Mouse (Mus musculus) small intestine, adult 2 months (tissue): Measurements from ENCODE around the gene Ptprd. TPM values are rescaled to one million over a fixed set of nuclear protein-coding genes. Genes with fewer than 3 reads are reported as not detected.

ENCODE experiments used
- H3K27ac ChIP-seq: fragments of 200-500 bp; 2 replicates; pipeline ENCODE4 v1.5.1; 2012; ENCODE audit warnings: low read depth, low read length, control low read depth, inconsistent platforms; ENCODE audit not compliant: insufficient read depth
- H3K27me3 ChIP-seq: fragments of 200-500 bp; 2 replicates; pipeline ENCODE4 v1.6.1; 2012; ENCODE audit warnings: mild to moderate bottlenecking, moderate library complexity, low read length, inconsistent platforms; ENCODE audit not compliant: control insufficient read depth, insufficient read depth
- H3K36me3 ChIP-seq: fragments of 200-500 bp; 2 replicates; pipeline ENCODE4 v1.6.1; 2012; ENCODE audit warnings: mild to moderate bottlenecking, low read length, control low read depth, inconsistent platforms; ENCODE audit not compliant: control insufficient read depth, insufficient read depth
- H3K4me1 ChIP-seq: fragments of 200-500 bp; 2 replicates; pipeline ENCODE4 v1.6.1; 2012; ENCODE audit warnings: low read length, inconsistent platforms, mixed read lengths; ENCODE audit not compliant: control insufficient read depth, insufficient read depth, insufficient read length
- H3K4me3 ChIP-seq: fragments of 200-500 bp; 2 replicates; pipeline ENCODE4 v1.5.1; 2012; ENCODE audit warnings: low read depth, mild to moderate bottlenecking, control low read depth, inconsistent platforms, low read length, moderate library complexity
- CTCF ChIP-seq: fragments of 200-500 bp; IDR thresholded peaks from 2 replicates; pipeline ENCODE4 v1.5.1; 2012; ENCODE audit warnings: low read depth, mild to moderate bottlenecking, control low read depth, inconsistent platforms, low read length, moderate library complexity, mixed read lengths; ENCODE audit not compliant: insufficient replicate concordance, insufficient read length; ENCODE audit errors: extremely low read depth
- POLR2A ChIP-seq: fragments of 200-500 bp; IDR thresholded peaks from 2 replicates; pipeline ENCODE4 v1.6.1; 2012; ENCODE audit warnings: low read depth, mild to moderate bottlenecking, control low read depth, inconsistent platforms, low read length, moderate library complexity
- WGBS: fragments of 180-500 bp; shearing (Covaris S2); methylation state at CpG from one replicate; pipeline ENCODE4 v1.1.7; 2018; 5-methylcytosine and 5-hydroxymethylcytosine counted together
- polyA plus RNA-seq: library from polyadenylated mRNA; depleted of rRNA; stranded (reverse); fragments of >200 nt; gene quantifications from 2 replicates; pipeline ENCODE4 v1.2.3, GENCODE M21; 2012

The Ptprd gene
- polyA plus RNA-seq, 1 experiment: 1.5 TPM

DNA sequence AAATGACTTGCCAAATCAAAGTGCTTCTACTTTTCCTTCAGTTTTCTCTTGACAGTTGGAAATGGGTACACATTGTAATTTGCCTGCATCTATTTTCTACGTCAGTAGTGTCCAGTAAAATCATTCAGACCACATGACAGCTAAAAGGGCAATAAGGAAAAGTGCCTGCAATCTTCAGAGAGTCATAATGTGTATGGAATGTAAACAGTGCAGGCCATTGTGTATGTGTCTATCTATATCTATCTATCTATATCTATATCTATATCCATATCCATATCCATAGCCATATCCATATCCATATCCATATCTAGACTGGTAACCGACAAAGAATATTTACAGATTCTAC, 1786.6 kb downstream of the Ptprd start:
- Histone ChIP-seq H3K27ac (peak overlapping the region; percentile 65; the same call in 1 of the 2 replicates), H3K4me3 (no peak overlapping the region), H3K4me1 (peaks cover 10% of the 10 kb centered on the region; the same call in 1 of the 2 replicates), H3K27me3 (no peaks in the 10 kb centered on the region), H3K36me3 (no peaks in the 10 kb centered on the region)
- no peak for TF ChIP-seq POLR2A
- TF ChIP-seq CTCF: no peak
- WGBS: 20% methylated on average over 2 of the region's 2 CpGs

DNA sequence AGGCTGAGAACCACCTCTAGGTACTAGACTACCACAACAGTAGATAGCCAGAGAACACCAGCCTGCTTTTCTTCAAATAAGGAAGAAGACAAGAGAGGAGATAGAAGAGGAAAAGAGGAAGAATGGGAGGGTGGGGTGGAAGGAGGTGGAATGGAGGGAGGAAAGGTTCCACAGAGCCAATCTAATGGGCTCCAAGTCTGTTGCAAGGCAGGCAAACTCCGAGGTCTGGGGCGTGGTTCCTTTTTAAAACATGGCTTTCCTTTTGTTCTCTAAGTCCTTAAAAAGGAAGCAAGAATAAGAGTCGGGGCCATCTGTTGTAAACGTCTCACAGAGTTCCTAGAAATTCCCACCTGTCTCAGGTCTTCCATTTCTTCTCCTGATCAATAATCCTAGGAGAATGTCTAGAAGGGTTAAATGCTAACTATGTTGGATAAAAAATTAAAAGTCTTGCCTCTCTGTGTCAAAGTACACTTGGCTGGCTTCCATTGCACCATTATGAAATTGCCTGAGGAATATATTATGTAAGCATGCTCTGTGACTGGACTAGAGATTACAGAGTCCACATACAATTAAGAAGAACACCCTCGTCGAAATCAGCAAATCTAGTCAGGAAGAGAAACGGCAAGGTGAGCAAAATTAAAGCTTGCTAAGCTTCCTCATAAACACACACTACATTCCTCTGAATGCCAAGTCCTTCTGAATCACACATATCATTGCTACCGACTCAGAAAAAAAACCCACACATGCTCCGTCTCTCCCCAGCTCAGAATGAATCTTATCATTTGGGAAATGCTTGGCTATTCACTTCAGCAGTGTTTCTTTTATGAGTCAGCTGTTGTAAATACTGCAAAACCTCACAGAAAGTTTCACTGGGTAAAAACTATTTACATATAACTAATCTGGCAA, 1787.2 kb downstream of the Ptprd start:
- Histone ChIP-seq H3K36me3 (no peaks in the 10 kb centered on the region), H3K27ac (peak overlapping the region; percentile 67), H3K4me3 (no peak overlapping the region; the same call in 1 of the 2 replicates), H3K4me1 (peaks cover 10% of the 10 kb centered on the region; the same call in 1 of the 2 replicates), H3K27me3 (no peaks in the 10 kb centered on the region)
- no peak for TF ChIP-seq CTCF
- TF ChIP-seq POLR2A: no peak
- 23% methylated on average over 9 of the region's 9 CpGs for WGBS

DNA sequence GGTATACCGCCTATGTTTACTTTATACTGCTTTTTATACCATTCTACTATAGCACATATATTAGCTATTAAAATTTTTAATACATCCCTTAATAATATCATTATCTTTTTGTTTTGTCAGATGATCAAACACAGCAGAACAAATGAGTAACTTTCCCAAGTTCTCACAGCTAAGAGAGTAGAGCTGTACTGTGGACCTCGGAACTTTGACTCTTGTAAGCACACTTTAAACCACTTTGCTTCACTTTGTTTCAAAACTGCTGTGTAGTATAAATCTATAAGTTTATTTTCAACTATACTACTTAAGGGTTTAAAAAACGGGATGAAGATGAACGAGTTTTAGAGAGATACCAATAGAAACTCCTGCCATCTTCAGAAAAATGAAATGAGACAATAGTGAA, 1789.6 kb downstream of the Ptprd start:
- H3K4me1 ChIP-seq: peaks cover 7% of the 10 kb centered on the region; the same call in 1 of the 2 replicates
- H3K4me3 ChIP-seq: no peak overlapping the region
- no peak overlapping the region for H3K27ac ChIP-seq
- WGBS: 86% methylated on average over 4 of the region's 4 CpGs
- H3K36me3 ChIP-seq: no peaks in the 10 kb centered on the region
- TF ChIP-seq POLR2A (no peak), CTCF (no peak)
- no peaks in the 10 kb centered on the region for H3K27me3 ChIP-seq

DNA sequence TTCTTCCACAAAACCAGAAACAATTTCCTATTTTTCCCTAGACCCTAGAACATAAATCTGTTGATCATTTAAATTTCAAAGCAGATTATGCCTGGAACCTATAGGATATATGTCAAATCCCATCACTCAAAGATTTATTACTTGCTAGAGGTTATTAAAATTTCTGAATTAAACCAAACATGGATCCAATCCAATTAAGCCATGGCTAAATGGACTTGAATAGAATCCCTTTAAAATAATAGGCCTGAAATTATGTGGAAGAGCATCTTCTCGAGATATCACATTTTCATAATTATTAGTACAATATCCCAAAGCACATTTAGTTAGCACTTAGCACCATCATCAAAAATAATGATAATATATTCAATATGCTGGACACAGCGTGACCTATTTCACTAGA, 1792.1 kb downstream of the Ptprd start:
- TF ChIP-seq CTCF: no peak
- no peak for TF ChIP-seq POLR2A
- Histone ChIP-seq H3K27me3 (no peaks in the 10 kb centered on the region), H3K36me3 (no peaks in the 10 kb centered on the region), H3K4me1 (peaks cover 5% of the 10 kb centered on the region; the same call in 1 of the 2 replicates), H3K27ac (no peak overlapping the region), H3K4me3 (no peak overlapping the region)
- 87% methylated on average over 2 of the region's 2 CpGs for WGBS

DNA sequence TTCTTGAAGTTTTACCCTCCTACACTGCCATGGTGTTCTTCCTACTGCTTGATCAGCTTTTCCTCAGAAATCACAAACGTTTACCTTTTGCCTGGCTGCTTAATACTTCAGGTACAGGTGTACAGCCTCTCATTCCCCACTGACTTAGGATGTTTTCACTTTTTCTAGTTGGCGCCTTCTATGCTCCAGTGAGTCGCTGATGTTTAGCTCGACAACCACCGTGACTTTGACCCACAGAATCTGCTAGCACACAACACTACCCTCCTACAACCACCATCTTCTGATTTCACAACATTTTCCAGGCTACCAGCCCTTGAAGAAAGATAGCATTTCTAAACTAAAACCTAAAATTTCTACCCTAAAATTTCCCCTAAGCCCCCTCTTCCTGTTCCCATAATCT, 1794.1 kb downstream of the Ptprd start:
- Histone ChIP-seq H3K4me3 (no peak overlapping the region), H3K27ac (no peak overlapping the region), H3K4me1 (peaks cover 4% of the 10 kb centered on the region; the same call in 1 of the 2 replicates), H3K36me3 (no peaks in the 10 kb centered on the region), H3K27me3 (no peaks in the 10 kb centered on the region)
- TF ChIP-seq CTCF: no peak
- no peak for TF ChIP-seq POLR2A
- WGBS: 90% methylated on average over 5 of the region's 5 CpGs

DNA sequence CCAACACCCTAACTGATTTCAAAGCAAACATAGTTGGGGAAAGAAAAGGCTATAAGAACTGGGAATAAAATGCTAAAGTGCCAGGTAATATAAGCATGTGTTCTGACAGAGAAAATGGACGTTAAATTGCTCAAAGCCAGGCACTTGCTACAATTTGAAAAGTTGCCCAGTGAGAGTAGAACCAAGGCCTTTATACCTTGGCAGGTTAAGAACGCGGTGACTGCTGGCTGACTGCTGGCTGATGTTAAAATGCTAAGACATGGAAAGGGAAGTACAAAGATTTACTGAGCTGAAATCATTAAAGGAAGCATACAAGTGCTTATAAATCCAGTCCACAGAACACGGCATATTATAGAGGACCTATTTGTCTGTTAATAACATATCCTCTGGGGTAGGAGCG, 1796.1 kb downstream of the Ptprd start:
- H3K27ac ChIP-seq: no peak overlapping the region
- no peaks in the 10 kb centered on the region for H3K36me3 ChIP-seq
- no peak overlapping the region for H3K4me3 ChIP-seq
- TF ChIP-seq CTCF (no peak), POLR2A (no peak)
- peaks cover 4% of the 10 kb centered on the region; the same call in 1 of the 2 replicates for H3K4me1 ChIP-seq
- 62% methylated on average over 5 of the region's 5 CpGs for WGBS
- H3K27me3 ChIP-seq: no peaks in the 10 kb centered on the region

DNA sequence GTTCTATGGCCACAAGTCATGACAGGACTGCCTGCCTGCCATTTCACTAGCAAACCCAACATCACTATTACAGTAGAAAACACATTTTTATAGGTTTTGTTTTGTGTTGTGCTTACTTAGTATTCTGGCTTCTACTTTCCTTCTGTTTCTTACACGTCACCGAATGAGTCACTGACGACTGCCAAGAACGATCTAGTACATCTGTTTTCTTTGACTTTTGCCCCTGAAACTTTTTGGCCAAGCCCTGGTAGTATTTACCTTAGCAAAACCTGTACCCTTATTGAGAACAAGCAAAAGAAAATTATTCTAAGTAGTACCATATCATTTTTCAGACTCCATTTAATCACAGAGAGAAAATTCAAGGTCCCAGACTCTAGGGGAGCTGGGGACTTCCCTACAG, 1797.2 kb downstream of the Ptprd start:
- Histone ChIP-seq H3K27ac (no peak overlapping the region), H3K4me3 (no peak overlapping the region), H3K4me1 (peaks cover 4% of the 10 kb centered on the region; the same call in 1 of the 2 replicates), H3K27me3 (no peaks in the 10 kb centered on the region), H3K36me3 (no peaks in the 10 kb centered on the region)
- TF ChIP-seq CTCF: no peak
- TF ChIP-seq POLR2A: no peak
- 38% methylated on average over 4 of the region's 4 CpGs for WGBS

DNA sequence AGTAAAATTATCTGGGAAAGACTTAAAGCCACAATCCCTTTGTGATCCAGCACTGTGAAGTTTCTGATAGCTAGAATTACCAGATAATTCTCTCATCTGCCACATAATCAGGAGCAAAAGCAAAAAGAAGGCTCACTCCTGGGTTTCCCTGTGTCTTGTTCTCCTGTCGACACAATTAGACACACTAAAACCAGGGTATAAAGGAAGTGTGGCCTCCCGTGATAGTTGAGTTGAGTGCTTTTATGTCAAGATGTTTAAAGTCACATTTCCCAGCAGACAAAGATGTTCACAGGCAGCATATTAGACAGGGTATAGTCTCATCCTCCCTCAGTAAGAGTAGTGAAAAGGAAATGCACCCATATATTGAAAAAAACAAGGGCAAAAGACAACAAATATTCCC, 1801.7 kb downstream of the Ptprd start:
- H3K27me3 ChIP-seq: no peaks in the 10 kb centered on the region
- H3K4me1 ChIP-seq: peaks cover 2% of the 10 kb centered on the region; the same call in 1 of the 2 replicates
- no peaks in the 10 kb centered on the region for H3K36me3 ChIP-seq
- H3K27ac ChIP-seq: no peak overlapping the region
- H3K4me3 ChIP-seq: no peak overlapping the region
- TF ChIP-seq POLR2A (no peak), CTCF (no peak)
- WGBS: 82% methylated on average over 2 of the region's 2 CpGs
